Mouse (Mus musculus): Measurements from ENCODE around the gene Slc25a39.

DNA sequence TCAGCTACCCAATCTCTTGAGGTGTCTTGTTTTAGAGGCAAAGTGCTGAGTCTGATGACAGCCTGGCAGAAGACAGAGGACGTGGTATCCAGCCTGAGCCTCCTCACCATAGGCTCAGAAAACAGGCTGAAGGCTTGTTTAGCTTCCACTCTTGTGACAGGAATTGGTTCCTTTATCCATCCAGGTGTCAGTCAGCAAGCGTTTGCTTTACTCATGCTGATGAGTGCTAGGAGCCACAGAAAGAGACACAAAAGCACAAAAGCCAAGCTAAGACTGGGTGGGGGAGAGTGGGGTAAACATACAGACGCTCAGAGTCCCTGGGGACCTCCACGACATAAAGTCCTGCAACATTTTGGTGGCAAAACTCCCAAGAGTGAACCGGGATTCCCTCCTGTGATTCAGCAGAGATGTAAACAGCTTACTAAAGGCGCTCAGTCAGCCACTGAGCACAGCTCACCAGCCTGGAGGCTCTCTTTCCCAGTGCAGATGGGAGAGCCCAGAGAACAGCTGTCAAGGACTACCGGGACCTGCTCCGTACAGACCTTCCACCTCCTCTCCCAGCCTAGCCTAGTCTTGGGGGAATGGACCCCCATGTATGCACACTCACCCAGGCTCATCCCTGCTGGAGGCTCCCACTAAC is 31.4 kb downstream of the Slc25a39 start:
- TF ChIP-seq CTCF (IDR thresholded peaks at IDR 0.05) = no peak
- no peak for TF ChIP-seq EP300 (IDR thresholded peaks at IDR 0.05)
